Mouse (Mus musculus): ENCODE data around the gene Preb.

- TF ChIP-seq CHD2 (IDR thresholded peaks at IDR 0.05; ENCODE audit: low read depth, low read length) (no peak), ZNF384 (IDR thresholded peaks at IDR 0.05; ENCODE audit: low read depth, low read length) (no peak)
These were observed 46.0 kb downstream of the Preb start for GRCm38 (mm10) chr5:30914101-30914635.

All from ES-E14 (cell line).